Mouse (Mus musculus): ENCODE measurements at regions not wholly inside any gene's neighbourhood (a gene's known extent, or its start where the extent isn't known, plus 50 kb on each side); places are given as distances from the start of the nearest gene placed in this dataset.

- ATAC-seq, result no peak
Observed at GRCm38 (mm10) chr7:115388874-115389273, 645.4 kb downstream of the Insc start.

GRCm38 (mm10) chr7:115392520-115392919, 646.1 kb downstream of the Sox6 start:
- ATAC-seq, result no peak

GRCm38 (mm10) chr7:115398202-115398601, 640.4 kb downstream of the Sox6 start:
- no peak for ATAC-seq

DNA sequence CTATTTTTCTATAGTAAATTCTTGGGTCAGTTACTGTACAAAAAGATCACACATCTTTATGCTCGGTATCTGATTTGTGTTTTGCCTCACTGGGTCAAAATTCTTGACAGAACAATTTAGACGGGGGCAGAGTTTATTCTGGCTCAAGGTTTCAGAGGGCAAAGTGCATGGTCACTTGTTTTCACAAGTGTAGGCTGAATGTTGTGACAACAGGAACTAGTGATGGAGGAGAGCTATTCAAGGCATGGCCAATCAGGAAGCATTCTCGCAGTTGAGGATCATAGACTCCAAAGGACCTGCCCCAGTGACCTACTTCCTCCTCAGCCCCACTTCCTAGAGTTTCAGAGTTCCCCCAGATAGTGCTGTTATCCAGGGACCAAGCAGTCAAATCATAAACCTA, 639.1 kb downstream of the Sox6 start:
- no peak for ATAC-seq

DNA sequence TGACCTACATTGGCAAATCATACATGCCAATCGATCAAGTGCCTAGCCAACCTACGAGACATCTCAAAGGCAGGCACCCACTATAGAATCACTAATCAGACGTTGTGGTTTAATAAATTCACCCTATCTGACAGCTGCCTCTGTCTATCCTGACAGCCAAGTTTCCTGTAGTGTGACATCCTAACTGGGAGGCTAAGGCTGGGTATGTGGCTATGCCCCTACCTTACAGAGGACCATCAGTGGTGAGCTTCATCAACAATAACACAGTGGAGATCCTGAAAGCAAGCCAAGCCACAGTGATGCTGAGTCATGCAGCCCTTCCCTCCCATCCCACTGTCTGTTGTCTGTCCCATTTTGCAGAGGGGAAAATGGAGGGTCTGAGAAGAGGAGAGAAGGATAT, 630.7 kb downstream of the Sox6 start:
- ATAC-seq, result no peak

DNA sequence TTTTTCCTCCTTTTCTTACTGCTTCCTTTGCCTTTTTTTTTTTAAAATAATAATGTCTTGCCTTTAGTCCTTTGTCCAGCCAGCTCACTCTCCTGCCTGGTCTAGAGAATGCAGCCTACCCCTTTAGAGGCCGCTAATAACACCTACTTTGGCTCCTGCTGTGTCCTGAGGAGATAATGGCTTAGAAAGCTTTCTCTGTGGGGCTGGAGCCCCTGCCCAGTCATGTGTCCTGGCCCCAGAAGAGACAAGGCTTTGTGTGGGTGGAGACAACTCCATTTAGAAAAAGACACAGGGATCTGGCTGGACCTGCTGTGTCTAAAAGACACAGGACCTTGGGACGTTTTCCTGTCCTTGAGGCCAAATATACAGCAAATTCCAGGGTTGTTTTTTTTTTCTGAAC, 629.7 kb downstream of the Sox6 start:
- no peak for ATAC-seq

- ATAC-seq, result no peak
Observed at GRCm38 (mm10) chr7:115410501-115411230, 627.9 kb downstream of the Sox6 start.

GRCm38 (mm10) chr7:115411456-115411855, 627.1 kb downstream of the Sox6 start:
- no peak for ATAC-seq

- ATAC-seq, result no peak
Observed at GRCm38 (mm10) chr7:115415147-115415561, 623.4 kb downstream of the Sox6 start.

Data from CD4-positive, CD25-positive, alpha-beta regulatory T cell, adult 4 months (primary cell).